Comparison of ENCODE assay signal across 13 mouse cellular contexts in the genomic region with DNA sequence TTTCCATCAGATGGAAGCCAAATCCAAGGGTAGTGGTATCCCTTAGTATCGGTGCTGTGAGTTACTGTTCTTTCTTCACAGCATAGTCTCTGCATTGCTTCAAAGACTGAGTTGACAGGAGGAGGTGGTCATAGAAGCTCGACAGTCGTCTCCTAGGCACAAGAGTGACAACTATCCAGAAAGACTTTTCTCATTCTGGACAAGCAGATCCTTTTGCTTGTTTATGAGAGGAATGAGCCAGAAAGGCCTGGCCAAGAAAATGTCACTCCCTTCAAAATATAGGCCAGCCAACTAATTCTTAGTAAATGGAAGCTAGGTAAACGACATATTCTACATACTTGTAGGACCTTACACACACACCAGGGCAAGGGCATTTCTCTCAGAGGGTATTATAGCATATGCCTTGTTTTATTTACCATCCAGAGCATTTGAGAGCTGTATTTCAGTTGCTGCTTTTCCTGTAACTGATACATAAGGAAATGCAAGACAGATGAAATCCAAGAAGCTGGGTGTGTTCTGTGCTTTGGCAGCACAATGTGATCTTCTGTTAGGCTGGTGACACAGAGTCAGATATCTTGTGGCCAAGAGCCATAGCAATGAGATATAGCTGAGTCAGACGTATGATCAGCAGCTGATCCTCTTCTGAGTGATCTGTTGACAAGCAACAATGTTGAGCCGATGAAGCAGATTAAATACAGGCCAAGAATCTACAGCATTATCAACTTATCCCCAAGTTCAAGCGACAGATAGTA. TPM values are rescaled to one million over a fixed set of nuclear protein-coding genes. Genes with fewer than 3 reads are reported as not detected.
DNase-seq lines count a peak whose midpoint lies in the region; ATAC-seq and TF ChIP-seq lines count a peak whose summit lies in the region.
"Had no signal": no experiment of that assay in that cellular context is flagged by ENCODE, and none has a peak within 500 bp of the region (broad histone marks: within the 10 kb centered on the region; RNA-seq: fewer than 3 reads in every experiment).

No protein-coding gene starts in this region.

- TF ChIP-seq CTCF in lung, postnatal 0 days (IDR thresholded peaks at IDR 0.05): no peak

- H3K4me3 ChIP-seq in lung, postnatal 0 days (ENCODE audit: low read depth, low read length): no peak overlapping the region
- H3K4me3 ChIP-seq: forebrain, embryonic 12.5 days; hindbrain, embryonic 15.5 days had no signal

- peak; percentile 52 for ATAC-seq in activated CD4-positive, CD25-positive, alpha-beta regulatory T cell, adult 4 months
- peak; percentile 91 for ATAC-seq in lung, postnatal 0 days
- ATAC-seq: Patski had no signal

- H3K4me1 ChIP-seq in lung, postnatal 0 days (ENCODE audit: insufficient read depth, low read depth, low read length): peaks cover 8% of the 10 kb centered on the region; the same call in 1 of the 2 replicates
- H3K4me1 ChIP-seq: forebrain, embryonic 12.5 days; hindbrain, embryonic 15.5 days had no signal

- DNase-seq in heart, adult 9 months (ENCODE audit: low spot score in 2 of 2): peak; percentile 73 to 76
- no peak for DNase-seq in heart, postnatal 14 days
- peak; percentile 97 for DNase-seq in 3T3-L1 (ENCODE audit: low read depth, low spot score)
- DNase-seq in lung, postnatal 0 days (ENCODE audit: low spot score): peak; percentile 88
- DNase-seq in B cell, adult 2 months: no peak
- DNase-seq in embryo, embryonic 9.5 days (ENCODE audit: extremely low spot score): no peak
- DNase-seq in right cerebral cortex, adult 18-20 months: no peak
- DNase-seq: right cerebral cortex, postnatal 25 days had no signal

- WGBS in lung, postnatal 0 days: 47% methylated on average over 7 of the region's 7 CpGs

- H3K9ac ChIP-seq in lung, postnatal 0 days (replicated peaks; ENCODE audit: low read depth): no peak overlapping the region
- H3K9ac ChIP-seq: forebrain, embryonic 12.5 days; hindbrain, embryonic 15.5 days had no signal

- H3K27ac ChIP-seq in lung, postnatal 0 days (ENCODE audit: low read length): peak overlapping the region; percentile 78
- H3K27ac ChIP-seq: forebrain, embryonic 12.5 days; hindbrain, embryonic 15.5 days had no signal

- intact Hi-C loops in heart, postnatal 14 days (cut with DNase I): no loop called here

- H3K9me3 ChIP-seq in lung, postnatal 0 days (ENCODE audit: low read length): no peaks in the 10 kb centered on the region
- H3K9me3 ChIP-seq: forebrain, embryonic 12.5 days; hindbrain, embryonic 15.5 days had no signal

- TF ChIP-seq EP300 in lung, postnatal 0 days (IDR thresholded peaks at IDR 0.05): peak; percentile 97

- no peaks in the 10 kb centered on the region for H3K36me3 ChIP-seq in lung, postnatal 0 days (ENCODE audit: insufficient read depth, low read length)
- H3K36me3 ChIP-seq: forebrain, embryonic 12.5 days; hindbrain, embryonic 15.5 days had no signal

- H3K27me3 ChIP-seq in lung, postnatal 0 days (replicated peaks; ENCODE audit: insufficient read depth, low read length): no peaks in the 10 kb centered on the region
- H3K27me3 ChIP-seq: forebrain, embryonic 12.5 days; hindbrain, embryonic 15.5 days; Patski had no signal

- H3K4me2 ChIP-seq in lung, postnatal 0 days (replicated peaks; ENCODE audit: low read depth, low read length): no peak overlapping the region
- H3K4me2 ChIP-seq: forebrain, embryonic 12.5 days; hindbrain, embryonic 15.5 days had no signal

RNA-seq across cellular contexts. Expression of a gene that starts 35.6 kb away (rescaled TPM):
- 10 to 100 TPM; 43.5 to 46.0 TPM for total RNA-seq in heart, postnatal 14 days (2021)
- polyA plus RNA-seq in activated CD4-positive, CD25-positive, alpha-beta regulatory T cell, adult 4 months (2017; shearing (Covaris generic)): 10 to 100 TPM; 22.9 to 25.2 TPM
- polyA plus RNA-seq in lung, postnatal 0 days (2015; fragmentation: Nextera tagmentation; extraction: Ambion mirVana): 4.5 and 5.1 TPM in 2 replicates
- polyA plus RNA-seq: forebrain, embryonic 12.5 days had no signal

RNA-seq across cellular contexts. Expression of a gene that starts 59.2 kb away (rescaled TPM):
- 1 to 10 TPM in 1 of 2 experiments, under 1 TPM in 1; 0.22 to 1.4 TPM for total RNA-seq in heart, postnatal 14 days (2021)
- 100 to 1,000 TPM; 233 to 245 TPM for polyA plus RNA-seq in activated CD4-positive, CD25-positive, alpha-beta regulatory T cell, adult 4 months (2017; shearing (Covaris generic))
- 0.39 and 0.48 TPM in 2 replicates for polyA plus RNA-seq in lung, postnatal 0 days (2015; fragmentation: Nextera tagmentation; extraction: Ambion mirVana)
- total RNA-seq: left cerebral cortex, postnatal 25 days had no signal
- polyA plus RNA-seq: forebrain, embryonic 12.5 days; hindbrain, embryonic 15.5 days; Patski had no signal

Comparison
In these comparisons a context has a peak if more than half of its experiments do, and no peak if none do; other contexts are left out.
1. DNase-seq: peak in heart, adult 9 months (2 of 2), 3T3-L1 (single experiment) and lung, postnatal 0 days (single experiment); none in heart, postnatal 14 days (0 of 2), B cell, adult 2 months (0 of 2), embryo, embryonic 9.5 days (single experiment) and right cerebral cortex, adult 18-20 months (single experiment).
2. RNA of a gene that starts 59.2 kb away (polyA plus RNA-seq): 233 to 245 TPM in activated CD4-positive, CD25-positive, alpha-beta regulatory T cell, adult 4 months; 0.39 to 0.48 TPM in lung, postnatal 0 days; every median in the first group is over 100 times any median in the second.